Mouse (Mus musculus) myocyte (in vitro differentiated cells): ENCODE results near the gene Gm11020.

Source experiments
- CEBPB ChIP-seq: IDR thresholded peaks from 2 replicates; pipeline ENCODE4 v1.6.1; 2011; ENCODE audit warnings: mild to moderate bottlenecking, moderate library complexity; ENCODE audit not compliant: poor library complexity, insufficient read depth, severe bottlenecking
- E2F4 ChIP-seq: IDR thresholded peaks from one replicate; pipeline ENCODE4 v1.6.1; 2011; ENCODE audit warnings: mild to moderate bottlenecking, control low read depth, moderate library complexity; ENCODE audit not compliant: insufficient read depth
- MAX ChIP-seq: IDR thresholded peaks from one replicate; pipeline ENCODE4 v1.6.1; 2011; ENCODE audit warnings: low read depth, mild to moderate bottlenecking, control low read depth
- MYOD1 ChIP-seq, 3 experiments: IDR thresholded peaks; one replicate each; pipeline ENCODE4 v1.6.1; 2011; ENCODE audit warnings: control low read depth in 2 of 3, low read depth in 2 of 3, mild to moderate bottlenecking in 2 of 3, moderate library complexity in 1 of 3; ENCODE audit not compliant: insufficient read length in 2 of 3, control insufficient read depth in 1 of 3
- MYOG ChIP-seq, 3 experiments: IDR thresholded peaks; one replicate each; pipeline ENCODE4 v1.6.1; 2011; ENCODE audit warnings: control low read depth in 2 of 3, low read depth in 2 of 3, mild to moderate bottlenecking in 2 of 3; ENCODE audit not compliant: insufficient read length in 2 of 3, control insufficient read depth in 1 of 3, insufficient read depth in 1 of 3
- POLR2A ChIP-seq: IDR thresholded peaks from one replicate; pipeline ENCODE4 v1.6.1; 2011; ENCODE audit warnings: low read depth, mild to moderate bottlenecking, control low read depth, moderate library complexity; ENCODE audit not compliant: insufficient read length
- POLR2AphosphoS2 ChIP-seq: IDR thresholded peaks from one replicate; pipeline ENCODE4 v1.6.1; 2011; ENCODE audit warnings: low read depth, control low read depth; ENCODE audit not compliant: insufficient read length
- REST ChIP-seq: IDR thresholded peaks from one replicate; pipeline ENCODE4 v1.6.1; 2011; ENCODE audit warnings: mild to moderate bottlenecking, control low read depth, moderate library complexity; ENCODE audit not compliant: insufficient read depth, insufficient read length
- SRF ChIP-seq: IDR thresholded peaks from one replicate; pipeline ENCODE4 v1.6.1; 2011; ENCODE audit warnings: low read depth; ENCODE audit not compliant: control insufficient read depth, insufficient read length
- TCF12 ChIP-seq: IDR thresholded peaks from one replicate; pipeline ENCODE4 v1.6.1; 2011; ENCODE audit warnings: mild to moderate bottlenecking, control low read depth; ENCODE audit not compliant: poor library complexity, insufficient read depth, severe bottlenecking
- TCF3 ChIP-seq: IDR thresholded peaks from one replicate; pipeline ENCODE4 v1.6.1; 2011; ENCODE audit warnings: low read depth, control low read depth; ENCODE audit not compliant: insufficient read length
- USF1 ChIP-seq: IDR thresholded peaks from one replicate; pipeline ENCODE4 v1.6.1; 2011; ENCODE audit warnings: low read depth, mild to moderate bottlenecking, control low read depth, moderate library complexity

DNA sequence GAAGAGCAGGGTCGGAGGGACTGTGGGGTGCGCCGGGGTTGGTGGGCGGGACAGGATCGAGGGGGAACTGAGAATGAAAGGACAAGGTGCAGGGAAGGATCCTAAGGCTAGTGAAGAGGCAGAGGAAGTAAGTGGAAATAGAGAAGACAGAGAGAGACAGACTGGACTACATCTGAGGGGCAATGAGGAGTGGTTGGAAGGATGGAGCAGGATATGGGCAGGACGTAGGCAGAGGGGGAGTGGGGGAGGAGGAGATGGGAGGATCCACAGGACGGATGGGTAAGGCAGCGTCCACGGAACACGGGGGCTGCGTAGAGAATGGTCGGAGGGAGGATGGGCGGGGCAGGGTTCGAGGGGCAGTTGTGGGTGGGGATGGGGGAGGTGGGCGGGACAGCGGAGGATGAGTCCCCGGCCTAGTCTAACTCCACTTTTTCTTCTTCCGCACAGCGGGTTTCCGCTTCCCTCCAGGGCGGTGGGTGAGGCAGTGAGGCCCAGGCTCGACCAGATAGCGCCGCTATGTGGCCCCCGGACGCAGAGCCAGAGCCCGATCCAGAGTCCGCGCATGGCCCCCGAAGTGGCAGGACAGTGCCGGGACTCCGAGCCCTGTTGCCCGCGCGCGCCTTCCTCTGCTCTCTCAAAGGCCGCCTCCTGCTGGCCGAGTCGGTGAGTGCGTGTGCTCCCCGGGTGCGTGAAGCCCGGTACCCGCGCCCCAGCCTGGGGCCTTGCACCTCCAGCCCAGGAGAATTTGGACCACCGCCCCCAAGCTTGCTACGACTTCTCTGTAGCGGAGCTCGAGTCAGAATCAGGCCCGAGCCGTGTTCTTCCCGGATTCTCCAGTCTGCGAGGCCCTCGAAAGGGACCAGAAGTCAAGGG lies 19.1 kb downstream of the Gm11020 start:
- no peak for TF ChIP-seq MYOD1 (IDR thresholded peaks at IDR 0.05; ENCODE audit: control insufficient read depth in 1 of 3, insufficient read length in 2 of 3, low read depth in 2 of 3)
- TF ChIP-seq TCF3: no peak
- no peak for TF ChIP-seq REST
- TF ChIP-seq POLR2AphosphoS2: peak; percentile 24
- no peak for TF ChIP-seq E2F4
- TF ChIP-seq POLR2A: peak; percentile 60
- TF ChIP-seq MAX: no peak
- no peak for TF ChIP-seq TCF12
- no peak for TF ChIP-seq MYOG (IDR thresholded peaks at IDR 0.05; ENCODE audit: control insufficient read depth in 1 of 3, insufficient read depth in 1 of 3, insufficient read length in 2 of 3, low read depth in 2 of 3)
- no peak for TF ChIP-seq SRF
- TF ChIP-seq CEBPB: no peak
- no peak for TF ChIP-seq USF1
